Mouse (Mus musculus): ENCODE results near the gene Atad5. TPM values are rescaled to one million over a fixed set of nuclear protein-coding genes. Genes with fewer than 3 reads are reported as not detected.

Atad5 gene
- total RNA-seq, 2 experiments from 2014 or later: 3.1 to 3.2 TPM

DNA sequence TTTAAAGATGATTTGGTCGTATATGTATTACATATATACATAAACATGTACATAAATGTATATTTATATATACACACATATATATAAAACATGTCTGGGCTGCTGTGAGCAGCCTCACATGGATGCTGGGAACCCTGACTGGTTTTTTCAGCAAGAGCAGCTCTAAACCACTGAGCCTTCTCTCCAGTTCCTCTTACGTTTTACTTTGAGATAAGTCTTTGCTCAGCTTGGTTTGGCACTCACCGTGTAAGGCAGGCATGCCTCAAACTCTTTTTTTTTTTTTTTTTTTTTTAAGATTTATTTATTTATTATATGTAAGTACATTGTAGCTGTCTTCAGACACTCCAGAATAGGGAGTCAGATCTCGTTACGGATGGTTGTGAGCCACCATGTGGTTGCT is 61.4 kb downstream of the Atad5 start:
- no peak for DNase-seq

GRCm38 (mm10) chr11:80151541-80151940 is 62.3 kb downstream of the Atad5 start:
- no peak for DNase-seq

DNA sequence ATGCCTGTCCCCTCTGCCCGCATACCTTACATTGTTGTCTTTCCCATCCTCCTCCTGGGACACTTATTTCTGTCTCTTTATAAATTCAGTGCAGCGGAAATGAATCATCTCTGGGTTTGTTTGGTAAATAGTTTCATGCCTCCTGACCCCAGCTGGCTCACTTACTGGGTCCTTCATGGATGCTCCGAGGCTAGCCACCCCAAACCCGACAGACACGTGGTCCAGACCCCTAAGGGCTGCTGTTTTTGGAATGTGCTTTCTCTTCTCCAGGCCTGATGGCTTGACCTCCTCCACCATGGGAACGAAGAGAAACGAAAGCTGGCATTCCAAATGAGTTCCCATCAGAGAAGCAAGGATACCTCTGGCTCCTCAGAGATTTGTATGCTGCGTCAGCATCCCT is 63.2 kb downstream of the Atad5 start:
- no peak for DNase-seq

DNA sequence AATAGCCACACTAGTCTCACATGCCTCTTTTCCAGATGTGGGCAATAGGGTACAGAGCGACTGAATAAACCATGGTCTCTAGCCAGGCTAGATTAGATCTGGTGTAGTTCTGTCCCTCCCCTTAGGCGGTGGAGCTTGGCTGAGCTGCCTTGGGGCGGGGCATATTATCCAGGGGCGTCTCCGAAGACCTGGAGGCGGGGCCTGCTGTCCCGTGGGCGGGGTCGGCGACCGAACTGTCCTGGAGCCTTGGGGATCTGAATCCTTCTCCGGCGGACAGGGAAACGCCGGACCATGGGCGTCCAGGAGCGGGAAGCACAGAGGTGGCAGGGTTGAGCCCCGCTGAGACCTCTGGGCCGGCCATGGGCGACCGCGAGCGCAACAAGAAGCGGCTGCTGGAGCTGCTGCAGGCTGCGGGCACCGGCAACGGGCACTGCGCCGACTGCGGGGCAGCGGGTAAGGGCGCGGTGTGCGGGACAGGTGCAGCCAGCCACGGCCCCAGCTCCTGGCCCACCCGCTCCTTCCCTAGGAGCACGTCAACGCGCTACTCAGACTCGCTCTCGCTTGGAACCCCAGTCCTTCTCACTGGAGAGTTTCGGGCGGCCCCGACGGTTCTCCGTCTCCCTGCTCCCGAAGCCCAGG is 64.8 kb downstream of the Atad5 start, which contains the start of gene Adap2:
Adap2 (plus strand) TSS at position 249 of the 639 bp plus-strand sequence.
- peak; percentile 71 for DNase-seq

- no peak for DNase-seq
Measured at GRCm38 (mm10) chr11:80154501-80154900, 65.3 kb downstream of the Atad5 start.

GRCm38 (mm10) chr11:80155541-80155940 is 66.3 kb downstream of the Atad5 start:
- DNase-seq: no peak

- DNase-seq: no peak
Measured at GRCm38 (mm10) chr11:80155961-80156360, 66.8 kb downstream of the Atad5 start.

- DNase-seq: no peak
Measured at GRCm38 (mm10) chr11:80156841-80157240, 67.6 kb downstream of the Atad5 start.

GRCm38 (mm10) chr11:80159018-80159417 is 69.8 kb downstream of the Atad5 start:
- no peak for DNase-seq

- DNase-seq: no peak
Measured at GRCm38 (mm10) chr11:80161041-80161440, 71.8 kb downstream of the Atad5 start.

GRCm38 (mm10) chr11:80163362-80164116 is 74.3 kb downstream of the Atad5 start:
- no peak for DNase-seq

- no peak for DNase-seq
Measured at GRCm38 (mm10) chr11:80164224-80164623, 75.0 kb downstream of the Atad5 start.

- DNase-seq: no peak
Measured at GRCm38 (mm10) chr11:80168121-80168520, 78.9 kb downstream of the Atad5 start.

GRCm38 (mm10) chr11:80168611-80169249 is 79.5 kb downstream of the Atad5 start:
- DNase-seq: no peak

- no peak for DNase-seq
Measured at GRCm38 (mm10) chr11:80169629-80170028, 80.4 kb downstream of the Atad5 start.

GRCm38 (mm10) chr11:80170351-80170750 is 81.2 kb downstream of the Atad5 start:
- DNase-seq: no peak

- no peak for DNase-seq
Measured at GRCm38 (mm10) chr11:80171884-80172283, 82.7 kb downstream of the Atad5 start.

DNA sequence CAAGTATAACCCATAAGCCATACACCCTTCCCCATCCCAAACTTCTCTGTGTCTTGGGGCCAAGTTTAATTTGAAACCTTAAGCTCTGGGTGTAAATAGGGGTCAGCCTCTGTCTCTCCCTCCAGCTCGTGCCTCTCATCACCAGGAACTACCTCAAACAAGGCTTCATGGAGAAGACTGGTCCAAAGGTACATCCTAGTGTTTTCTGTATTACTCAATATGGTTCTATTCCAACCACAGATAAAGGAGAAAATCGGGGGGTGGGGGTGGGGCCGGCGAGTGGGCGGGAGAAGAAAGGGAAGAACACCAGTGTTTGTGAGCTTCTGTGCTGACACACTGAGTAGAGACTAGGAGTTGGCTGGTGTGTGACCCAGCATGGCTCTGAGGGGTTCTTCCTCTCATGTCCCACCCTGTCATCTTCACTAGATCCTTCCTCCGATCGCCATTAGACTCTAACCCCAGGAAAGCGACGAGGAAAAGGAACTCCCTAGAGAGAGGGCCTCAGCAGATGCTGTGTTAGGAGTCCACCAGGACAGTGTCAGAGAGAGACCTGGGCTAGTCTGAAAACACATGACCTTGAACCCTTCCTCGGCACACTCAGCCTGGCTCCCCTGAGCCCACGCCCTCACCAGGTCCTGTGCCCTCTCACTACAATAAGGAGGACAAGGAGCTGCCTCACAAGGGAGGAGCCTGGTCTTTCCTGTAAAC is 84.9 kb downstream of the Atad5 start:
- DNase-seq: no peak

DNA sequence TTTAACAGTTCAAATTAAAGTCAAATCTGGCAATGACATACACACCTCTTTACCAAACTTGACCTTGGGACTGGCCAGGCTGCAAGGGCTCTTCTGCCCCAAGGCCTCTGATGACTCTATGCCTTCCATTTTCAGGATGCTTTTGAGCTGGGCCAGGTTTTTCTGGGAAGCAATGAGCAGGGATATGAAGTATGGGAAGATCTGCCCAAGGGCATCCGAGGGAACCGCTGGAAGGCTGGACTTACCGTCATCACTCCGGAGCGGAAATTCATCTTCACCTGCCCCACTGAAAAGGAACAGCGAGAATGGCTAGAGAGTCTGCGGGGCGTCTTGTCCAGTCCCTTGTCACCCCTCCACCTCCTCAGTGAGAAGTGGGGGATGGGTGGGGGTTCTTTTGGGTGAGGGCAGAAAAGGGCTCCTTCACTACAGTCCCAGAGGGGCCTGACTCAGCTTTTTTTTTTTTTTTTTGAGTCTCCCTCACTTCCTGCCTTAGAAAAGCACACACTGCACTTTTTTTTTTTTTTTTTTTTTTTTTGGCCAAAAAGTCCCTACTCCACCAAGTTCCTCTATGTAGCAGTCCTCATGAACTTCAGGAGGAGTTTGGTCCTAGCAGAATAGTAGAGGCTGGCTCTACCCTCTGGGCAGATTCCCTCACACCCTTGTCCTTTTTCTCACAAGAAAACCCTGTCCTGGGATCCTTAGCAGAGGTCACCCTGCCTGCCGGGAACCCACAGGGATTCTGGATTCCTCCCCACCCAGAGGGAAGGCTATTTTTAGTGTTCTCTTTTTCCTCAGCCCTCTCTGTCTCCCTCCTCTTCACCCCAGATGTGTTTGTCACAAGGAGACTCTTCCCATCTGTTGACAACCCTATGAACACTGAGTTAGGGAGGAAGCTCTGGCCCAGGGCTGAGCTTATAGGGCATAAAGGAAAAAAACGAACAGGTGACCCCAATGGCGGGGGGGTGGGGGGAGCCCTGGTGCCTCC is 88.0 kb downstream of the Atad5 start:
- no peak for DNase-seq

DNA sequence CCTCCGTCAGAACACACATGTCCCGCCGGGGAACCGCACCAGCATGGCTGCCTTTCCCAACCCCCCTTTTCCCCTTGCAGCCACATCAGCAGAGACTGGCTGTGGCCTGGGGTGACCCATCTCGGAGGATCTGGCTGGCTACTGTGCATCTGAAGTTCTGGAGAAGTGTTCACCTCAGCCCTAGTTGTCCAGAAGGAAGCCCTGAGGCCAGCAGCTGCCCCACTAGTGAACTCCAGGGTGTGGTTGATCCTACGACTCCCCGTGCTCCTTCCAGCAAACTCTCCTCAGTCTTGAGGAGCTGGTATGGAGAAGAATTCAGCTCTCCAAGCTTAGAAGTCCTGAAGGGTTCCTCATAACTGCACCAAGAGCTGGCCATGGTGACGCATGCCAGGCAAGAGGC is 89.1 kb downstream of the Atad5 start:
- no peak for DNase-seq

DNA sequence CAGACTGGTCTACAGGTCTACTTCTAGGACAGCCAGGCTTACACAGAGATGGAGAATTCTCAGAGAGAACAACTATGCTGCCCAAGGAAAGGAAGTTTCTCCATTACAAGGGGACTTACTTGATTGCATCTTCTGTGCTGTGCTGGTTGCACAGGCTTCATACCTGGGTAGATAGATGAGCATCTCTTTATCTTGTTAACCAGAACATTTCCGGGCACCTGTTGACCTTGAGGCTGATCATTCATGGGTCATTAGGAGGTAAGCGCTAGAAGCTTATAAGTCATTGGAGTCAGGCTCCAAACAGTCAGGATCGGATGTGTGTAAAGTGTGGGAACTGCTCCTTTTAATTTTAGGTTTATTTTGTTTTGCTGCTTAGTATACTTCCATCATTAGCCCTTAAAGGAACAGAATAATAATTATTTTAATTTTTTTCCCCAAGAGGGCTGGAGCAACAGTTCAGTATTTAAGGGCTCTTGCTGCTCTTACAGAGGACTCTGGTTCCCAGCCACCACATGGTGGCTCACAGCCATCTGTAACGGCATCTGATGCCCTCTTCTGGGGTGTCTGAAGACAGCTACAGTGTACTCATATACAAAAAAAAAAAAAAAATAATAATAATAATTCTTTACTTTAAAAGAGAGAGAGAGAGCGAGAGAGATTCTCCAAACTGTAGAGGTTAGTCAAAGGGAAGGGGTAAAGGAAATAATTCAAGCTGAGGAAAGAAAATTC is 92.0 kb downstream of the Atad5 start:
- DNase-seq: no peak
